Mouse (Mus musculus) urinary bladder, postnatal 36 days (tissue): ENCODE measurements around the gene Aox1.
A peak's percentile ranks its signal among the peaks of the same experiment; 100 is the strongest.
"Not testable (repeated sequence)": the region's sequence is repeated elsewhere in the genome, so short reads cannot be mapped to it uniquely, and the experiment has no call there.

ENCODE experiments used
- DNase-seq, 2 experiments: peaks; one replicate each; pipeline ENCODE4 v3.0.0; 2022; ENCODE audit warnings: low spot score in 2 of 2, mixed read lengths in 1 of 2

Gene Aox1

DNA sequence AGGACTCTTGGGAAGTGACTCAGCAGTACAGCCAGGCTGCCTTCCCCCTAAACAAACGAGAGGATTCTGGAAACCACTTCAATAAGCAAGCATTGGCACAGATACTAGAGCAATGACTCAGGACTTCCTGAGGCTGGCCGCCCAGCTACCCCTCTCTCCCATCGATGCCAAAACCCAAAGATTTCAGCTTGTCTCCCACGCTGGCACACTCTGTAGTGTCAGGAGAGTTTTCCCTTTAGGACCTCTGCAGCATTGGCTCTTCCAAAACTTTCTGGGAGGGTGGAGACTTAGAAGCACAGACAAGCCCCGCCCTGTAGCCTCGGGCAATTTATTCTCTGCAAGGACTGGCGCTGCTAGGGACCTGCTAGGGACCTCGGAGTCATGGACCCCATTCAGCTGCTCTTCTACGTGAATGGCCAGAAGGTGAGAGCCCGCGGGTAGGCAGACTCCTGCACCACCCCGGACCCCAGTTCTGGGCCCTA, at the start of gene Aox1:
Gene Aox1 (plus strand): TSS at position 296 of the 482 bp plus-strand sequence.
- peak; percentile 62 to 78 for DNase-seq

DNA sequence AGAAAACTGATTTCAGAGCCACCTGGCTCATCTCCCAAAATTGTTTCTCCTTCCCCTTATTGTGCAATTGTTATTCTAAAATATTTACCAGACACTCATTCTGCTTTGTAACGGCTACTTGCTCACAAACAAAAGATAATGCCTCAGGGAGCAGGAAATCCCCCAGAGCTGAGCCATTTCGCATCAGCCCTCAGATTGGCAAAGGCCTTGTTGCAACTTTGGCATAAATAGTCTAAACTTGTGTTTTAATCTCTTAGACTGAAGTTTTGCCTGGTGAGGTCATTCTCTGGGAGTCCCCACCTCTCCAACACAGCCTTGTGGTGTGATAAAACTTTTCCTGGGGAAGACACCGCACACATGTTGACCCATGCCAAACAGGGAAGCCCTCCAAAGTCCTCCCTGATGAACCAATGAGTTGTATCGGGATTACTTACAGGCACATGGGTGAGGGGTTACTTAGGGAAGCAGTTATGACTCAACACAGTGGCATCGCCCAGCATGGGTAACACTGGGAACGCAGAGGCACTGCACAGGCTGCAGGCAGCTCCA, 40.6 kb upstream of the Aox1 start:
- peak in 1 of 2 experiments; percentile 14 for DNase-seq

DNA sequence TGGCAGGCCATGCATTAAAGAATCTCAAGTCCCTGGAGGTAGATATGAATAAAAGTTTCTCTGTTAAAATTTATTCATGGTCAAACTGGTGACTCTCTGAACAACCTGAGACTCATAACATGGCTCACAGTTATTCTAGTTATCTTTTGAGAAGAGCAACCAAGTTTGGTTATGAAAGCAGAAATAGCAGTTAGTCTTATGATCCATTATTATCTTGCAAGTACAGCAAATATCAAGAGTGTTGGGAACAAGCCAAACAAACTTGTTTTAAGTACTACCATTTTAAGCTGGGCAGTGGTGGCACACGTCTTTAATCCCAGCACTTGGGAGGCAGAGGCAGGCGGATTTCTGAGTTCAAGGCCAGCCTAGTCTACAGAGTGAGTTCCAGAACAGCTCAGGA, 38.5 kb upstream of the Aox1 start:
- DNase-seq, result no peak

DNA sequence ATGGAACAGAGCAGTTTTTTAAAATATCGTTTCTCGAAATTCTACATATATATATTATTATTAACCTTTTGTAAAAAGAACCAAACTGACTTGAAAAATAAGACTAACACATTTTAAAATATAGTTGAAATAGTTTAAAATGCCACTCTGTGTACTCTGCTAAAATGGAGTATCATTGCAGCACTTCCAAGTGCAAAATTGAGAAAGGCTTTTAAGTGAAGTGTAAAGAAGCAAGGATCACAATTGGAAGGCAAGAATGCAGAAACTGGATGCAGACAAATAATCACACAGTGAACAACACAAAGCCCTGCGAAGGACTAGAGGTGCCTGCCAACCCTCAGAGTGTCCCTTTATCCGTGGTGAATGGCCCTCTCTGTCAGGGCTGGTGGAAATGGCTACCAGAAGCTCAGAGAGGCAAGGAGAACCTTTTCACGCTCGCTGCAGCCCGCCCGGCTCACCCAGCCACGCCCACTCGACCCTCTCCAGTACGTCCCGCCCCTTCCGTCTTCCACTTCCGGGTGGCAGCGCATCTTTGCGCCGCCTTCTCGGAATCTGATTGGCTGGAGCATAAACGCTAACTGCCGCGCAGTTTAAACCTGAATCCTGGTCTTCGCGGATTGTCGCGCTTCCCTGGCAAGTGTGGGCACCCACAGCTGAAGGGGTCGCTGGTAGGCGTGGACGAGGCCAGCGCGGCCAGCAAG, 34.1 kb upstream of the Aox1 start, which contains the start of gene Sgo2a:
Gene Sgo2a (plus strand): TSS at position 540 of the 701 bp plus-strand sequence.
- peak; percentile 84 to 90 for DNase-seq

DNA sequence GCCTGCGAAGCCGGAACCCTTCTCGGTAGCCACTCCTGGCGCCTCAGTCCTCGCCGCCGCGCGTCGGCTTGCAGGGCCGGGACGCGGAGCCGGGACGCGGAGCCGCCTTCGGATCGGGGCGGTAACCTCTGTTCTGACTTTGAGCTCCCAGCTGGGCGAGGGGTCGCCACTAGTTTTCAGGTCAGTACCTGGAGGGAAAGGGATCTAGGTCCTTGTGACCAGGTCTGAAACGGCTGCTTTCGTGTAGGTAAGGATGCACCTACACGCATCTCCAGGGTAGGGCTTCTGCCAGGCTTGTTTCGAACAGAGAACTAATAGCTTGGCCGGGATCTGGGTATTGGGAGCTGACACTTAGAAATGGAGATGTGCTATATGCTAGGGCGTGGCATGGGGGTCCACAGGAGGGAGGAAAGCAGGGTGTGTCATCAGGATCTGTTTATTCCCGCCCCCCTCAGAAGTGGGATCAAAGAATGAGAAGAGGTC, 33.6 kb upstream of the Aox1 start:
- no peak for DNase-seq

DNA sequence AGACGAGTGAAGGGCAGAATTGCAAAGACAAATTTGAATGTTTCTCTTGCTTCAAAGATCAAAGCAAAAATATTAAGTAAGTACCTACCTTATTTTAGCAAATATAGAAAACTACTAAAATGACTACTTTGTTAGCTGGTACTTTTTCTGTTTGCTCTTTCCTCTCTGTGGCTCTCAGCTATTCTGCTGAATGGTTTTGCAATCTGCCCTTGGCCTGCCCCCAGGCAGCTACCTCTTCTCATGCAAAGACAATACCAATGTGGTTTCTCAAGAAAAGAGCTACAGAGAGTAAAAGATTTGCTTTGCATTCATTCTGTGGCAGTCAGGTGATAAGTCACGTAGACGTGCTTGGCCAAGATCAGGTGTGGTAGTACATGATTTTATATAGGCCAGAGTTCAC, 31.6 kb upstream of the Aox1 start:
- peak in 1 of 2 experiments; percentile 3 for DNase-seq

DNA sequence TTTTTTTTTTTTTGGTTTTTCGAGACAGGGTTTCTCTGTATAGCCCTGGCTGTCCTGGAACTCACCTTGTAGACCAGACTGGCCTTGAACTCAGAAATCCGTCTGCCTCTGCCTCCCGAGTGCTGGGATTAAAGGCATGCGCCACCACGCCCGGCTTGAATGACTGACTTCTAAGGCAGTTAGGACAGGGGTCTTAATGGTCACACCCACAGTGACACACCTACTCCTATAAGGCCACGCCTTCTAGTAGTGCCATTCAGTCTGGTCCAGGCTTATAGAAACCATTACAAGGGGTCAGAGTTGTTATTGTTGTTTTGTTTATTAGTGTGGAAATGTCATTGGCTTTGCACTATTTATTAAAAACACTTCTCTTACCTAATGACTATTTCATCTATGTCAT, 23.3 kb upstream of the Aox1 start:
- DNase-seq, result not testable (repeated sequence)

DNA sequence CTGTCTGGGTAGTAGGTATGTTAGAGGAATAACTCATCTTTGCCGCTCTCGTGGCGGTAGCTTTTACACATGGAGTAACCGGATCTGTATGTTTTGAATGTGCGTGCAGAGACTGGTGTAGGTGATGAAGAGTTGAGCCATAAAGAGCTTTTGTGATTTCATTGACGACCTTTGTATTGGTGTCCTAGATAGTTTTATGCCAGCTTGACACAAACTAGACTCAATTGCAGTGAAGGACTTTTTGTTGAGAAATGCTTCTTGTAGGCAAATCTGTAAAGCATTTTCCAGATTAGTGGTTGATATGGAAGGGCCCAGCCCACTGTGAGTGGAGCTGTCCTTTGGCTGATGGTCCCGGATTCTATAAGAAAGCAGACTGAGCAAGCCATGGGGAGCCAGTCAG, 10.9 kb upstream of the Aox1 start, which contains the start of gene Kctd18:
Gene Kctd18 (minus strand): TSS at position 101 of the 400 bp plus-strand sequence.
- no peak for DNase-seq

DNA sequence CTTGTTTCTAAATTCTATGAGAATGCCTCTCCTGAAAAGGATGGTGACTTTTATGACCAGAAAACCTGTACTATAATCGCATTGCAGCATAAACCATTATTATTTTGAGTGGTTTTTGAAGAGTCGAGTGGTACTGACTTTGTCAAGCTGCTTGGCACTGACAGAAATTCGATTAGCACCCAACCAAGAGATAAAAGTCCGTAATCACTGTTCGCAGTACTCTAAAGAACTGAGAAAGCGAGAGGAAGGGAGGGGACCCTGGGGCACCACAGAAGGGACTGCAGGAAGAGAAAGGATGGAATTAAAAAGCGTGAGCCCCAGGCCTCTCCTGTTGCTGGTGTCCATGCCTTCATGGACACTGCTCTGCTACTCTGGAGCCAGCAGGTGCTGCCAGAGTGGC, 2.0 kb upstream of the Aox1 start:
- DNase-seq, result no peak

DNA sequence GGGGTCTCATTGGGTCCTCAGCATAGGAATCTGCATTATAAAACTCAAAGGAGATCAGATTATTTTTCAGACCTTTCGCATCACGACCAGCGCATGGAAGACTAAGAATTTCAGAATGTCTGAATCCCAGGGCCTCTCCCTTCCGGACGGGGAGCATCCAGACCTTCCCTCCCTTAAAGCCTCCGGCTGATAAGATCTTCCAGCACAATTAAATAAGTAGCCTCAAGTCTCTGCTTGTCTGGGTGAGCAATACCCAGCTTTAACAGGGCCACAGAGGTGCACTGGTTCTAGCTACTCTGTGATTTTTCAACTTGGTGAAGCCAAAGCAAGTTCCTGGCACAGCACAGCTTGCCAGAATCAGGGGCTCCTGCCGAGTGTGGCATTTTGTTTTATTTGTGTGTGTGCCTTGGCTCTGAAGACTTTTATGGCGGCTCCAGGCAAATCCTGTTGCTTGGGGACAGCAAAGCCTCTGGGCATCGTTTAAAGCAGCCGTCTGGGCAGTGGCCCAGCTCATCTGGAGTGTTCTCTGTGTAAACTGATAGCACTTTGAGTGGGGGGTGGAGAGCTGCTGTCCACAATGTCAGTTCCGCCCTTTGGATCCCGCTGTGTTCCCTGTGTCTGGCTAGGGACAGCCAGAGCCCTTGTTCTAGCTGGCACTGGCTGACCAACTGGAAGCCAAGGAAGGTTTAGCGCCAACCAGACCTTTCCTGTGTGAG, 583 bp downstream of the Aox1 start:
- peak; percentile 58 to 85 for DNase-seq

DNA sequence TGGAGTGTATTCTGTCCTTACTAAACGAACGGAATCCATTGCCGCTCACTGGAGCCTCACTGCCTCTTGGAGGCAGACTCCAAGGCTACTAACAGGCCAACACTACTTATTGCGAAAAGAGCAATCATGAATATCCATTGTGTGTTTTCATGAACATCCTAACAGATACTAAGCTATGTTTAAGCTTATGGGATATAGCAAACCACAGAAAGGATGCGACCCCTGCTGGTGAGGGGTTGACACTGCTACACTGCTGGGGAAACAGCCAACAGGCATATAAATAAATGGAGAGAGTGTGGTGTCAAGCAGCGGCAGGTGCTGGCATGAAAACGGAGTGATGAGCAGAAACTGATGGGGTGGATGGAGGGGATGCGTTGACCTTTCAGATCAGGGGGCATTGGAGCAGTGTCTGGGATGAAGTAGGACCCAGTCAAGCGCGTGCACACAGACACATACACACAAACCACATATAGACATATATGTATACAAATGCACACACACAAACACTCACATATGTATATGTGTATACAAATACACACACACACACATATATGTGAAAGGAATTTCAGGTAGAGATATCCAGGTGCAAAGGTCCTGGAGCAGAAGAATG, 1.5 kb downstream of the Aox1 start:
- DNase-seq, result peak; percentile 28 to 61

DNA sequence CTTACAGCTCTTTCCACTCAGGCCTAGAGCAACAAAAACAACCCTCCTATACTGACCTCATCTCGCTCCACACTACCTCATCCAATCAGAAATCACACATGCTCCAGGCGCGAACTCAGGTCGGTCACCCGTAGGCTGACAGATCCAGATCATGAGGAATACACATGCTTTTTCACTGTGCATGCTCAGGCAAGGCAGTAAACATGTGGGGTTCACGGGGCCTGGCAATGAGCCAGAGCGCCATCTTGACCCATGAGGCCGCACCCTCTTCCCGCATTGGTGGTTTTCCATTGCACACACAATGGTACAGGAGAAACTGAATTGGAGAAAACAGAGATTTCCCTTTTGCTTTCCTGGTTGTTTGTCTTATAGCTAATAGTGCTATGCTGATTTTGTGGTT, 7.6 kb downstream of the Aox1 start:
- not testable (repeated sequence) for DNase-seq

DNA sequence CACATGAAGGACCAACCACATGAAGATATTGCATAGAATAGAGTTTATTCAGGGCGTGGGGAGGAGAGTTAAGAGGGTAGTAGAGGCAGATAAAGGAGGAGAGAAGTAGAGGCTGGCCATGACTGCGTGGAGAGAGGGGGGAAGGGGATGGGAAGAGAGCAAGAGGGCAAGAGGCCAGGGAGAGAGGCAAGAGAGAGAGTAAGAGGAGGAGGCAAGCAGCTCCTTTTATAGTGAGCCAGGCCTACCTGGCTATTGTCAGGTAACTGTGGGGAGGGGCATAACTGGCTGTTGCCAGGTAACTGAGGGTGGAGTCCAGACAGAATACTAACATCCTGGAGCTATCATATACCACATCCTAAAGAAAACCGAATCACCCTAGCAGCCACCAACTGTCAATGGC, 15.3 kb downstream of the Aox1 start:
- no peak for DNase-seq

DNA sequence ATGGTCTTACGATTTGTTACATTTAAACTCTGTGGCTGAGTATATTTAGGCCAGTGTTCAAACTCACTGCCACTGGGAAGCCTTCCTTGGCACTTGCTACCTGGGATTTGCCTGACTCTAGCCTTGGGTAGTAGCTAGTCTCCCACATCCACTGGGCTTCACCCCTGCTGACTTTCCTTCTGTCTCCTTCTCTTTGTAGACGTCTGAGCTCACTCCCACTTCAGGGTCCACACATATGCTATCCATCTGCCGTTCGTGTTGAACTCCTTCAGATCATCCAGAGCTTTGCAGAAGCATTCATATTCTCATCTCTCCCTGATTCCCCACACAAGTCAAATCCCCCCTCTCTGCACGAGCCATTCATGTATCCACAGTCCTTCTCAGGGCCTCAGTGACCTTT, 15.8 kb downstream of the Aox1 start:
- DNase-seq, result no peak

DNA sequence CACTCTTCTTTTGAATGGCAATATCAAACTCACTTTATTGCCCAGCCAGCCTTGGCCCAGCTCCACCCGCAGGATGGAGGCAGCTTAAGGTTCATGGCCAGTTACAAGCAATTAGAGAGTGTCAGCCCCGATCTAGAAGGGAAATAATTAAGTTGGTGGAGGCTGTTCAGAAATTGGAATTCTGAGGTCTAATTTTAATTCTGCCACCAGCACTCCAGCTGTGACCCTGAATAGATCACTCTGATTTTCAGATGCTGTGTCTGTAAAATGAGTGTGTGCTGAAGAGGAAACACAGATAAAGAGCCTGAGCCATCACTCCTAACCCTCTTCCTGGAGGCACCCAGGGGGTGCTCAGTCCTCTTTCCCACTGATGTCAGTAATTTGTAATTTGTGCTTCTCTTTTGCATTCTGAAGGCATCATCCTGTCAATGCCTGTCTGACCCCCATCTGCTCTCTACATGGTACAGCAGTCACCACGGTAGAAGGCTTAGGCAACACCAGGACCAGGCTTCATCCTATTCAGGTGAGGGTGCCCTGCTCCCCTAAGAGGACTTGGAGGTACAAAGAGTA, 17.1 kb downstream of the Aox1 start:
- DNase-seq, result no peak

DNA sequence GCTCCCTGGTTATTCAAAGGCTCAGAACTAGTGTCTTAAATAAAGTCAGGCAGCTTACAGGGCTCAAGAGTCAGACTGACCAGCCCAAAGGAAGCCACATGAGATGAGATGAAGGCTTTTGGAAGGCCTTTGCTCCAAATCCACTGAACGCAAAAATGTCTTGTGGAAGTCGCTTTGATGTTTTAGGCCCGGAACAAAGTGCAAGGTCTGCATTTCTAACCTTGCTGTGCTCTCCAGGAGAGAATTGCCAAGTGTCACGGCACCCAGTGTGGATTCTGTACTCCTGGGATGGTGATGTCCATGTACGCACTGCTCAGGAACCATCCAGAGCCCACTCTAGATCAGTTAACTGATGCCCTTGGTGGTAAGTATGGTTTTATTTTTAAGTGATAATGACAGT, 19.4 kb downstream of the Aox1 start:
- no peak for DNase-seq

DNA sequence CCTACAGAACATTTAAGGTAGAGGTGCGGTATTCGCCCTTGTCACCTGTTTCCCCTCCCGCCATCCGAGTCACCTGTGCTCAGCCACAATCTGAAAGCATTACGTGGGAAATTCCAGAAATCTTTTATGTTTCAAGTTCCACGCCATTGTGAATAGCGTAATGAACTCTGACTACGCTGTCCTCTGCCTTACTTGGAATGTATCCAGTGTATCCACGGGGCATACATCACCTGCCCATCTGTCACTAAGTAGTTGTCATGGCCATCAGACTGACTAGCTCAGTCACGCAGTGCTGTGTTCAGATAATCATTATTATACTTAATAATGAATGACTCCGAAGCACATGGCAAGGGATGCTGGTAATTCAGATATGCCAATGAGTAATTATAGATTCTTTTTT, 25.9 kb downstream of the Aox1 start:
- no peak for DNase-seq

DNA sequence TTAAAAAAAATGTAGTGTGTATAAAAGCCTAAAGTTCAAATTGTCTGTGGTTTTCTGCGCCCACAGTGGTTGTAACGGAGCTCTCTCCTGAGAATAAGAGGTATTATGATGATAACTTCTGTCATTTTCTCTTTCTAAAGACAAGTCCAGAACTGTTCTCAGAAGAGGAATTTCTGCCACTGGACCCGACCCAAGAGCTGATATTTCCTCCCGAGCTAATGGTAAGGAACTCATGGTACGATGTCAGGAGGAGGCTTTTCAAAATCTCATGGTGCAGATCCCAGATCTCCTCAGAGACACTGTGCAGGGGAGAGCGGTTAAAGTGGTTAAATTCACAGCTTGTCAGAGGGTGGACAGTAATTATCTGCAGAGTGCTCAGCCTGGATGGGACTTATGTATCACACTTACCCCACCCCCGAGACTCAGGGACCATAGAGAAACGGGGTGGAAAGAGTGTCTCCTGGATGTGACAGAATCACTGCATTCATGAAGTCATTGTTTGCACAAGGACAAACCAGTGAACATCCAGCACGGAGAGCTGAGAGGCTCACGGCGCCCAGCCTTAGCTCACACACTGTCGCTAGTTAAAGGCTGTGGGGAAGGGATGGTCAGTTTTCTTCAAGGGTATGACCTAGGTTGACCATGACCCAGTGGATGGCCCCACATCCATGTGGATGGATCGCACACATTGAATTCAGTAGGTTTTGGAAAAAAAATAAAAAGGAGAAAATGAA, 26.5 kb downstream of the Aox1 start:
- no peak for DNase-seq

DNA sequence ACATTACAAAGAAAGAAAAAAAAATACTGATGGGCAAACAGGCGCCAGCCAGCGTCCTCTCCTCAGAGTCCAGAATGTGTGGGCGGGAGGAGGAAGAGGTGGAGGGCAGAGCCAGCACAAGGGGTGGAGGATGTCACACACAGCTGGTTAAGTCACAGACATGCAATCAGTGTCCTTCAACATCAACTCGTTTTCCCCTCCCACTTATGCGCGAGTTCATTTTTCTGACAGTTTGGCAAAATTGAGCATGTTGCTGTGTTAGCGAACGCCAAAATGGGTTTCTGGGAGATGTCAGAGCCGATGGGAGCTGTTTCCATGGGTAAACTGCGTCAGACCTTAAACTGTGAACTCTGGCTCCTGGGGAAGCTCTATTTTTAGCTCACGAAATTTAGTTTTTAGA, 27.2 kb downstream of the Aox1 start:
- DNase-seq, result no peak

DNA sequence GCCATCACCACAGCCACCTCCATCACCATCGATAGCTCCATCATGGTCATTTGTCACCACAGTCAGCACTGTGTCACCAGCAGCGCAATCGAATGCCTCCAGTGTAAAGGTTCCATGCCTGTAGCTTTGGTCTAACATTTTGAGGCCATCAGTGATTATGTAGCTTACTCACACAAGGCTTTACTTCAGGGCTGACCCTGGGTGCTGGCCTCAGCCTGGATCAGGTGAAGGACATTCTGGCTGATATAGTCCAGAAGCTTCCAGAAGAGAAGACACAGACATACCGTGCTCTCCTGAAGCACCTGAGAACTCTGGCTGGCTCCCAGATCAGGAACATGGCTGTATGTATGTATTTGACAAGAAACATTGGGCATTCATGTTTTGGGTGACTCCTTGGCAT, 29.1 kb downstream of the Aox1 start:
- no peak for DNase-seq

DNA sequence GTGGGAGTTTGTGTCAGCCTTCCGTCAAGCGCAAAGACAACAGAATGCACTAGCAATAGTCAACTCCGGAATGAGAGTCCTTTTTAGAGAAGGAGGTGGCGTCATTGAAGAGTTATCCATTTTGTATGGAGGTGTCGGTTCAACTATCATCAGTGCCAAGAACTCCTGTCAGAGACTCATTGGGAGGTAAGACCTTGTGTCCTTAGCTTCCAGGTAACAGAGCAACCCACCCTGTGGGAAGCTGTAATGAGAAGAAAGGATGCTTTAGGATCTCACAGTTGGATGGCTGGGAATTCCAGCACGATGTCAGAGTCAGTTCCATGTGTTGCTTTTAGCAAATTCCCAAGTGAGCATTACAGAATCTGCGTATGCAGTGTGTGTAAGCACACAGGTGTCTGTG, 32.4 kb downstream of the Aox1 start:
- DNase-seq, result no peak
